Mouse (Mus musculus) G1E (cell line): ENCODE measurements around the gene Dazl.

Source experiments
- CTCF ChIP-seq: IDR thresholded peaks from 2 replicates; pipeline ENCODE4 v1.5.1; 2012; ENCODE audit warnings: low read depth, low read length, inconsistent platforms, mixed read lengths
- GATA1 ChIP-seq: IDR thresholded peaks from 2 replicates; pipeline ENCODE4 v1.6.1; 2012; ENCODE audit warnings: borderline replicate concordance, low read length, inconsistent platforms, mixed read lengths
- GATA2 ChIP-seq: IDR thresholded peaks from 2 replicates; pipeline ENCODE4 v1.6.1; 2012; ENCODE audit warnings: low read depth, low read length, inconsistent platforms, borderline replicate concordance
- POLR2AphosphoS5 ChIP-seq: IDR thresholded peaks from 2 replicates; pipeline ENCODE4 v1.6.1; 2012; ENCODE audit warnings: low read depth, low read length, inconsistent platforms; ENCODE audit not compliant: insufficient replicate concordance
- TAL1 ChIP-seq: conservative IDR thresholded peaks from 2 replicates; pipeline ENCODE4 v1.6.1; 2012; ENCODE audit warnings: low read depth, low read length, inconsistent platforms, mixed read lengths

- TF ChIP-seq CTCF, result no peak
- TF ChIP-seq TAL1, result no peak
- TF ChIP-seq POLR2AphosphoS5, result no peak
- TF ChIP-seq GATA1, result no peak
- TF ChIP-seq GATA2, result no peak
Measured at GRCm38 (mm10) chr17:50292661-50293171, 720 bp downstream of the Dazl start.
